Mouse (Mus musculus) MEL (cell line): ENCODE results near the gene Lrrfip1. TPM values are rescaled to one million over a fixed set of nuclear protein-coding genes. Genes with fewer than 3 reads are reported as not detected.

Experiments
- DNase-seq: peaks from one replicate; pipeline ENCODE4 v3.0.0; 2011; ENCODE audit warnings: low read depth, low spot score
- H3K27ac ChIP-seq: 2 replicates; pipeline ENCODE4 v1.5.1; 2012; ENCODE audit warnings: low read depth, mild to moderate bottlenecking, control low read depth, low read length, moderate library complexity; ENCODE audit not compliant: control insufficient read depth
- H3K27me3 ChIP-seq, 2 experiments: fragments of 150-350 bp in 1 of 2; sonication (generic) in 1 of 2; 2 replicates each; pipeline ENCODE4 v1.6.1; 2012; ENCODE audit warnings: low read length in 2 of 2, mild to moderate bottlenecking in 2 of 2, improper control_type of control experiment in 1 of 2, moderate library complexity in 1 of 2; ENCODE audit not compliant: insufficient read depth in 2 of 2, control insufficient read depth in 1 of 2
- H3K36me3 ChIP-seq, 2 experiments: 2 replicates each; pipeline ENCODE4 v1.6.1; 2012 to 2014; ENCODE audit warnings: low read length in 2 of 2, improper control_type of control experiment in 1 of 2, inconsistent platforms in 1 of 2, mild to moderate bottlenecking in 1 of 2; ENCODE audit not compliant: insufficient read depth in 2 of 2, control insufficient read depth in 1 of 2
- H3K4me1 ChIP-seq, 2 experiments: fragments of 150-350 bp in 1 of 2; sonication (generic) in 1 of 2; 2 replicates each; pipeline ENCODE4 v1.6.1; 2012; ENCODE audit warnings: low read length in 2 of 2, improper control_type of control experiment in 1 of 2, mild to moderate bottlenecking in 1 of 2; ENCODE audit not compliant: insufficient read depth in 2 of 2, control insufficient read depth in 1 of 2
- H3K4me3 ChIP-seq, 2 experiments: fragments of 150-350 bp in 1 of 2; sonication (generic) in 1 of 2; 2 replicates each; pipeline ENCODE4 v1.5.1; 2012; ENCODE audit warnings: low read depth in 2 of 2, low read length in 2 of 2, mild to moderate bottlenecking in 2 of 2, moderate library complexity in 2 of 2, control low read depth in 1 of 2, improper control_type of control experiment in 1 of 2; ENCODE audit not compliant: control insufficient read depth in 1 of 2, insufficient read depth in 1 of 2
- H3K79me2 ChIP-seq: 2 replicates; pipeline ENCODE4 v1.6.1; 2012; ENCODE audit warnings: mild to moderate bottlenecking, low read length, moderate library complexity; ENCODE audit not compliant: control insufficient read depth, poor library complexity, insufficient read depth
- H3K9ac ChIP-seq: 2 replicates; pipeline ENCODE4 v1.6.1; 2012; ENCODE audit warnings: low read depth, mild to moderate bottlenecking, control low read depth, low read length, moderate library complexity; ENCODE audit not compliant: control insufficient read depth, poor library complexity, severe bottlenecking
- H3K9me3 ChIP-seq: fragments of 150-350 bp; sonication (generic); replicated peaks from 2 replicates; pipeline ENCODE4 v1.6.1; 2012; ENCODE audit warnings: mild to moderate bottlenecking, low read length, improper control_type of control experiment, moderate library complexity; ENCODE audit not compliant: insufficient read depth
- CHD2 ChIP-seq: IDR thresholded peaks from 2 replicates; pipeline ENCODE4 v1.6.1; 2011; ENCODE audit warnings: low read length, improper control_type of control experiment
- E2F4 ChIP-seq: IDR thresholded peaks from 2 replicates; pipeline ENCODE4 v1.6.1; 2011; ENCODE audit warnings: low read depth, low read length, improper control_type of control experiment, borderline replicate concordance
- EP300 ChIP-seq, 2 experiments: IDR thresholded peaks; 2 replicates each; pipeline ENCODE4 v1.6.1; 2011; ENCODE audit warnings: improper control_type of control experiment in 2 of 2, low read length in 2 of 2, low read depth in 1 of 2, mild to moderate bottlenecking in 1 of 2
- GABPA ChIP-seq: IDR thresholded peaks from 2 replicates; pipeline ENCODE4 v1.6.1; 2012; ENCODE audit warnings: low read depth, mild to moderate bottlenecking, inconsistent platforms, low read length, improper control_type of control experiment, moderate library complexity
- JUND ChIP-seq: IDR thresholded peaks from 2 replicates; pipeline ENCODE4 v1.6.1; 2011; ENCODE audit warnings: low read depth, mild to moderate bottlenecking, improper control_type of control experiment, low read length
- KAT2A ChIP-seq: conservative IDR thresholded peaks from 2 replicates; pipeline ENCODE4 v1.6.1; 2012; ENCODE audit warnings: low read depth, low read length, improper control_type of control experiment, inconsistent platforms
- MAX ChIP-seq: IDR thresholded peaks from 2 replicates; pipeline ENCODE4 v1.6.1; 2011; ENCODE audit warnings: low read length, improper control_type of control experiment
- MEF2A ChIP-seq: IDR thresholded peaks from 2 replicates; pipeline ENCODE4 v1.6.1; 2014; ENCODE audit warnings: low read depth, mild to moderate bottlenecking, inconsistent platforms, low read length, improper control_type of control experiment; ENCODE audit not compliant: poor library complexity, insufficient replicate concordance, severe bottlenecking; ENCODE audit errors: extremely low read depth
- NELFE ChIP-seq: IDR thresholded peaks from 2 replicates; pipeline ENCODE4 v1.6.1; 2011; ENCODE audit warnings: low read depth, low read length, improper control_type of control experiment
- NRF1 ChIP-seq: IDR thresholded peaks from 2 replicates; pipeline ENCODE4 v1.6.1; 2014; ENCODE audit warnings: low read depth, mild to moderate bottlenecking, inconsistent platforms, low read length, improper control_type of control experiment, moderate library complexity; ENCODE audit not compliant: poor library complexity, insufficient read depth, severe bottlenecking
- POLR2A ChIP-seq, 2 experiments: IDR thresholded peaks; 2 replicates each; pipeline ENCODE4 v1.6.1; 2011 to 2012; ENCODE audit warnings: low read length in 2 of 2, mild to moderate bottlenecking in 2 of 2, control low read depth in 1 of 2, improper control_type of control experiment in 1 of 2, low read depth in 1 of 2, moderate library complexity in 1 of 2; ENCODE audit not compliant: control insufficient read depth in 1 of 2, insufficient read depth in 1 of 2, poor library complexity in 1 of 2
- RAD21 ChIP-seq: IDR thresholded peaks from 2 replicates; pipeline ENCODE4 v1.6.1; 2011; ENCODE audit warnings: mild to moderate bottlenecking, low read depth, low read length, improper control_type of control experiment
- SIN3A ChIP-seq: IDR thresholded peaks from 2 replicates; pipeline ENCODE4 v1.6.1; 2012; ENCODE audit warnings: low read length, improper control_type of control experiment, inconsistent platforms
- SMC3 ChIP-seq: IDR thresholded peaks from 2 replicates; pipeline ENCODE4 v1.6.1; 2011; ENCODE audit warnings: low read depth, low read length, improper control_type of control experiment
- UBTF ChIP-seq: IDR thresholded peaks from 2 replicates; pipeline ENCODE4 v1.6.1; 2012; ENCODE audit warnings: low read depth, mild to moderate bottlenecking, inconsistent platforms, low read length, improper control_type of control experiment, moderate library complexity, borderline replicate concordance; ENCODE audit not compliant: insufficient read depth
- USF1 ChIP-seq: IDR thresholded peaks from 2 replicates; pipeline ENCODE4 v1.6.1; 2014; ENCODE audit warnings: low read depth, mild to moderate bottlenecking, inconsistent platforms, low read length, improper control_type of control experiment, moderate library complexity
- USF2 ChIP-seq, 2 experiments: IDR thresholded peaks; 2 replicates each; pipeline ENCODE4 v1.6.1; 2011 to 2012; ENCODE audit warnings: improper control_type of control experiment in 2 of 2, low read length in 2 of 2, borderline replicate concordance in 1 of 2, inconsistent platforms in 1 of 2, low read depth in 1 of 2, mild to moderate bottlenecking in 1 of 2; ENCODE audit not compliant: insufficient read depth in 1 of 2
- ZC3H11A ChIP-seq: IDR thresholded peaks from 2 replicates; pipeline ENCODE4 v1.6.1; 2012; ENCODE audit warnings: low read depth, mild to moderate bottlenecking, inconsistent platforms, low read length, improper control_type of control experiment
- ZKSCAN1 ChIP-seq: IDR thresholded peaks from 2 replicates; pipeline ENCODE4 v1.6.1; 2012; ENCODE audit warnings: low read depth, mild to moderate bottlenecking, inconsistent platforms, low read length, improper control_type of control experiment, moderate library complexity
- ZNF384 ChIP-seq: IDR thresholded peaks from 2 replicates; pipeline ENCODE4 v1.6.1; 2012; ENCODE audit warnings: low read depth, mild to moderate bottlenecking, inconsistent platforms, low read length, improper control_type of control experiment
- polyA plus RNA-seq, 2 experiments: library from polyadenylated mRNA; stranded (reverse) in 1 of 2; unstranded in 1 of 2; fragments of >175 nt in 1 of 2; fragments of >200 nt in 1 of 2; gene quantifications; 2 replicates each; pipeline versions ENCODE4 v1.2.1 to v1.2.4; 2012; ENCODE audit warnings: low replicate concordance in 2 of 2, low read depth in 1 of 2; ENCODE audit not compliant: insufficient read length in 2 of 2, insufficient read depth in 1 of 2, missing spikeins in 1 of 2
- total RNA-seq: library from RNA; depleted of rRNA; stranded (reverse); fragments of 300-350 nt; gene quantifications from 2 replicates; pipeline ENCODE4 v1.2.3, GENCODE M21; 2012

The Lrrfip1 gene
- total and polyA plus RNA-seq, 3 experiments: 12.9 to 15.4 TPM; not detected in 1

DNA sequence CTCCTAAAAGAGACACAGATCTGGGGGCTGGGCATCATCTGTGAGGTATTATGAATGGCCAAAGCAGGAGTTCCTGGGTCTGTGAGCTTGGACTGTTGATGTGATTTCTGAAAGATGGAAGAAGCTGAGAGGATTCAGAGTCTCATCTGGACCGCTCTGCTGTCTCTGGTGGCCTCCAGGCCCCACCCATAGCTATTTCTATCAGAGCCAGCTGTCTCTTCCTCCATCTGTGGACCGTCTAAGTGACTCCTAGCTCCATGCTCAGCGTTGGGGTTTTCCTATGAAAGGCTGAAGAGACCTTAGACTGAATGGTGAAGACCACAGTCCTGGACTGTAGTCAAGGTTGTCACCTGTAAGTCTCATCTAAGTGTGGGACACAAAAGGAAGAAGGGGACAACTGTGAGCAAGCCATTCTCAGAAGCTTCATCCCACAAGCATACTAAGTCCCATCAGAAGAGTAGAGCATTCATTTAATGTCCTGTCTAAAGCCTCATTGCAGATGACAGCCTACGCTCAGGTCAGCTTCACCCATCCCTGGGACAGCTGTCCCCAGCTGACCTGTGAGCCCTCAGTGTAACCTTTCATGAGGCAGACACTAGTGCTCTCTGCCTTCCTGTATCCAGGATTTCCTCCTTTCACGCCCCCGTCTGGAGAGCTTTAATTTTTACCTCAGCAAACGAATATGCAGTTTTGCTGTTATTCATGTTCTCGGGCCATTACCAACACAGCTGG, 5.2 kb downstream of the Lrrfip1 start:
- Histone ChIP-seq H3K4me3 (no peak overlapping the region), H3K9ac (no peak overlapping the region), H3K27ac (no peak overlapping the region), H3K36me3 (no peaks in the 10 kb centered on the region), H3K4me1 (no peaks in the 10 kb centered on the region), H3K27me3 (no peaks in the 10 kb centered on the region), H3K9me3 (no peaks in the 10 kb centered on the region), H3K79me2 (no peaks in the 10 kb centered on the region)
- DNase-seq: no peak
- no peak for TF ChIP-seq MEF2A
- TF ChIP-seq ZC3H11A: no peak
- no peak for TF ChIP-seq POLR2A (IDR thresholded peaks at IDR 0.05; ENCODE audit: control insufficient read depth in 1 of 2, insufficient read depth in 1 of 2, low read depth in 1 of 2, low read length in 2 of 2, poor library complexity in 1 of 2)
- TF ChIP-seq ZKSCAN1: no peak
- no peak for TF ChIP-seq UBTF
- no peak for TF ChIP-seq KAT2A
- no peak for TF ChIP-seq E2F4
- TF ChIP-seq SIN3A: no peak
- TF ChIP-seq ZNF384: no peak
- no peak for TF ChIP-seq CHD2
- TF ChIP-seq USF1: no peak
- TF ChIP-seq MAX: no peak

DNA sequence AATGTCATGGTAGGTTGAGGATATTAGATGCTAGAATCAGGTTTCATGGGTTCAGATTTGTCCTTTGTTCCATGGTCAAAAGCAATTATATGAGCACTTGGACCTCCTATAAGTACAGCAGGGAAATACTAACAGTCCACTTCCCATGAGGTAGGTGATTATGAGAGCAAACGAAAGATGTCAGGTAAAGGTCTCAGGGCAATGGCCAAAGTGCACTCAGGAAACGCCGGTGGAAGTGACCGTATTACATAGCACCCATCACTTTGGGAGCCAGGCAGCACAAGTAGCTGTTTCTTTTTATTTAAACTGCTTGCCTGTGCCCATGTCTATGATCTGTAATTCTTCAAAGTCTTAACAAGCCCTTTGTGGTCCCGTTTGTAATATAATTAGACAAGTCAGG, 7.5 kb downstream of the Lrrfip1 start:
- TF ChIP-seq E2F4 (no peak), NRF1 (no peak), ZC3H11A (no peak), ZKSCAN1 (no peak), SMC3 (no peak), POLR2A (IDR thresholded peaks at IDR 0.05; ENCODE audit: control insufficient read depth in 1 of 2, insufficient read depth in 1 of 2, low read depth in 1 of 2, low read length in 2 of 2, poor library complexity in 1 of 2) (no peak), USF2 (IDR thresholded peaks at IDR 0.05; ENCODE audit: borderline replicate concordance in 1 of 2, insufficient read depth in 1 of 2, low read depth in 1 of 2, low read length in 2 of 2) (no peak), RAD21 (no peak), GABPA (no peak), JUND (no peak), NELFE (no peak), EP300 (IDR thresholded peaks at IDR 0.05; ENCODE audit: low read depth in 1 of 2, low read length in 2 of 2) (no peak)
- no peak overlapping the region for H3K27ac ChIP-seq
- H3K9me3 ChIP-seq: no peaks in the 10 kb centered on the region
- H3K9ac ChIP-seq: no peak overlapping the region
- no peak overlapping the region for H3K4me3 ChIP-seq
- H3K27me3 ChIP-seq: no peaks in the 10 kb centered on the region
- no peaks in the 10 kb centered on the region for H3K4me1 ChIP-seq
- no peaks in the 10 kb centered on the region for H3K79me2 ChIP-seq
- no peak for DNase-seq
- H3K36me3 ChIP-seq: no peaks in the 10 kb centered on the region
